Comparison of ENCODE assay signal across 9 mouse cellular contexts in genomic region chr12:102779452-102779851, GRCm38 (mm10). TPM values are rescaled to one million over a fixed set of nuclear protein-coding genes. Genes with fewer than 3 reads are reported as not detected.
DNase-seq lines count a peak whose midpoint lies in the region; ATAC-seq and TF ChIP-seq lines count a peak whose summit lies in the region.
"Had no signal": no experiment of that assay in that cellular context is flagged by ENCODE, and none has a peak within 500 bp of the region (broad histone marks: within the 10 kb centered on the region; RNA-seq: fewer than 3 reads in every experiment).

No protein-coding gene starts in this region.

- no peak overlapping the region for H3K9ac ChIP-seq in intestine, embryonic 14.5 days (ENCODE audit: low read length)
- H3K9ac ChIP-seq: embryonic facial prominence, embryonic 13.5 days had no signal

- no peak overlapping the region for H3K4me3 ChIP-seq in intestine, embryonic 14.5 days (ENCODE audit: low read depth, low read length)
- H3K4me3 ChIP-seq: embryonic facial prominence, embryonic 13.5 days had no signal

- ATAC-seq in Patski, result no peak
- ATAC-seq in intestine, embryonic 14.5 days (replicated peaks; ENCODE audit: low FRiP score, low TSS enrichment, low read depth), result peak; percentile 60; the same call in 1 of the 2 replicates
- peak; percentile 27; the same call in 1 of the 2 replicates for ATAC-seq in megakaryocyte, adult 5-6 weeks (ENCODE audit: poor library complexity, severe bottlenecking)

- no peaks in the 10 kb centered on the region for H3K4me1 ChIP-seq in intestine, embryonic 14.5 days (replicated peaks; ENCODE audit: control insufficient read depth, insufficient read depth, low read length)
- H3K4me1 ChIP-seq: embryonic facial prominence, embryonic 13.5 days had no signal

- no peak overlapping the region for H3K27ac ChIP-seq in intestine, embryonic 14.5 days (ENCODE audit: low read depth)
- H3K27ac ChIP-seq: embryonic facial prominence, embryonic 13.5 days had no signal

- no peaks in the 10 kb centered on the region for H3K9me3 ChIP-seq in intestine, embryonic 14.5 days (ENCODE audit: control insufficient read depth, low read length)
- H3K9me3 ChIP-seq: embryonic facial prominence, embryonic 13.5 days had no signal

- TF ChIP-seq CTCF in Patski (IDR thresholded peaks at IDR 0.05), result peak; percentile 44

- POLR2A ChIA-PET in Patski (lab: Charles Lee), result no interaction called here

- CTCF ChIA-PET in Patski (lab: Charles Lee), result interaction anchor here (0.6 to 1.6 kb wide), 4 partner anchors 10 to 16 kb away, joined by 3 to 5 read pairs (median 4); no protein-coding TSS in a partner anchor

- no peaks in the 10 kb centered on the region for H3K27me3 ChIP-seq in Patski
- H3K27me3 ChIP-seq in intestine, embryonic 14.5 days (replicated peaks; ENCODE audit: control insufficient read depth, insufficient read depth, low read length), result no peaks in the 10 kb centered on the region
- H3K27me3 ChIP-seq: embryonic facial prominence, embryonic 13.5 days had no signal

- H3K4me2 ChIP-seq in intestine, embryonic 14.5 days (ENCODE audit: low read length), result no peak overlapping the region
- H3K4me2 ChIP-seq: embryonic facial prominence, embryonic 13.5 days had no signal

- peaks cover 62% of the 10 kb centered on the region for H3K36me3 ChIP-seq in intestine, embryonic 14.5 days (ENCODE audit: control insufficient read depth, insufficient read depth, low read length)

- in situ Hi-C loops in Patski (cut with MboI; ENCODE audit: low pct_unique_long_range_greater_than_20kb), result no loop called here

- peak; percentile 29 for DNase-seq in kidney, adult 9 months
- no peak for DNase-seq in kidney, adult 18-20 months
- DNase-seq in Patski (ENCODE audit: low read depth, low spot score), result no peak
- no peak for DNase-seq in intestine, embryonic 14.5 days (ENCODE audit: low spot score)
- no peak for DNase-seq in cerebellum, adult 11 months
- no peak for DNase-seq in urinary bladder, adult 18-20 months (ENCODE audit: low spot score in 2 of 2)

- WGBS in intestine, embryonic 14.5 days, result 50% methylated on average over 3 of the region's 3 CpGs

RNA-seq across cellular contexts. Expression of gene Gm20604, which starts 21.0 kb away (rescaled TPM):
- 9.5 TPM for polyA plus RNA-seq in Patski (2021)
- 24.2 TPM in 2 replicates for polyA plus RNA-seq in intestine, embryonic 14.5 days (2014; fragmentation: Nextera tagmentation; extraction: Ambion mirVana)
- total RNA-seq in megakaryocyte, adult 5-6 weeks (2015), result 10.0 and 10.6 TPM in 2 replicates
- 3.3 and 5.4 TPM in 2 replicates for total RNA-seq in megakaryocyte, adult 5-6 weeks (2017)

RNA-seq across cellular contexts. Expression of gene Ubr7, which starts 21.7 kb away (rescaled TPM):
- 33.0 TPM for polyA plus RNA-seq in Patski (2021)
- 45.7 and 50.9 TPM in 2 replicates for polyA plus RNA-seq in intestine, embryonic 14.5 days (2014; fragmentation: Nextera tagmentation; extraction: Ambion mirVana)
- 15.8 and 21.5 TPM in 2 replicates for total RNA-seq in megakaryocyte, adult 5-6 weeks (2015)
- 29.5 and 37.3 TPM in 2 replicates for total RNA-seq in megakaryocyte, adult 5-6 weeks (2017)

RNA-seq across cellular contexts. Expression of gene Gon7, which starts 21.8 kb away (rescaled TPM):
- polyA plus RNA-seq in Patski (2021), result 14.6 TPM
- 26.5 and 30.4 TPM in 2 replicates for polyA plus RNA-seq in intestine, embryonic 14.5 days (2014; fragmentation: Nextera tagmentation; extraction: Ambion mirVana)
- 22.2 and 26.1 TPM in 2 replicates for total RNA-seq in megakaryocyte, adult 5-6 weeks (2015)
- 14.0 and 29.9 TPM in 2 replicates for total RNA-seq in megakaryocyte, adult 5-6 weeks (2017)

RNA-seq across cellular contexts. Expression of gene Gm28051, which starts 21.9 kb away (rescaled TPM):
- not detected for polyA plus RNA-seq in Patski (2021)
- polyA plus RNA-seq in intestine, embryonic 14.5 days (2014; fragmentation: Nextera tagmentation; extraction: Ambion mirVana), result not detected in 2 replicates
- total RNA-seq in megakaryocyte, adult 5-6 weeks (2015), result not detected in 2 replicates
- total RNA-seq in megakaryocyte, adult 5-6 weeks (2017), result not detected in 2 replicates
- polyA plus RNA-seq: embryonic facial prominence, embryonic 13.5 days; neural tube, embryonic 11.5 days had no signal

RNA-seq across cellular contexts. Expression of gene Tmem251, which starts 35.9 kb away (rescaled TPM):
- 6.5 TPM for polyA plus RNA-seq in Patski (2021)
- polyA plus RNA-seq in intestine, embryonic 14.5 days (2014; fragmentation: Nextera tagmentation; extraction: Ambion mirVana), result 12.6 and 14.7 TPM in 2 replicates
- 13.4 and 13.9 TPM in 2 replicates for total RNA-seq in megakaryocyte, adult 5-6 weeks (2015)
- total RNA-seq in megakaryocyte, adult 5-6 weeks (2017), result 9.7 and 11.4 TPM in 2 replicates
